Mouse (Mus musculus) cerebellum, adult 9-10 months (tissue): ENCODE measurements around the gene Usp32.
A peak's percentile ranks its signal among the peaks of the same experiment; 100 is the strongest.
"Not testable (repeated sequence)": the region's sequence is repeated elsewhere in the genome, so short reads cannot be mapped to it uniquely, and the experiment has no call there.

Experiments
- DNase-seq: peaks from one replicate; pipeline ENCODE4 v3.0.0; 2022

The Usp32 gene

GRCm38 (mm10) chr11:85139581-85140540 lies at the start of gene Usp32:
Gene Usp32, minus strand, starts transcription at chr11:85140161.
- peak; percentile 97 for DNase-seq

GRCm38 (mm10) chr11:85189110-85189509 lies 49.1 kb upstream of the Usp32 start:
- no peak for DNase-seq

GRCm38 (mm10) chr11:85184839-85185238 lies 44.9 kb upstream of the Usp32 start:
- no peak for DNase-seq

- peak; percentile 65 for DNase-seq
These were observed 44.1 kb upstream of the Usp32 start for GRCm38 (mm10) chr11:85184082-85184481.

GRCm38 (mm10) chr11:85183284-85183779 lies 43.4 kb upstream of the Usp32 start:
- DNase-seq = peak; percentile 31

- DNase-seq = peak; percentile 70
These were observed 42.8 kb upstream of the Usp32 start for GRCm38 (mm10) chr11:85182617-85183283.

GRCm38 (mm10) chr11:85178413-85178812 lies 38.5 kb upstream of the Usp32 start:
- no peak for DNase-seq

GRCm38 (mm10) chr11:85177761-85178160 lies 37.8 kb upstream of the Usp32 start:
- DNase-seq = no peak

GRCm38 (mm10) chr11:85175941-85176340 lies 36.0 kb upstream of the Usp32 start:
- no peak for DNase-seq

GRCm38 (mm10) chr11:85170833-85171232 lies 30.9 kb upstream of the Usp32 start:
- DNase-seq = no peak

- DNase-seq = peak; percentile 89
These were observed 30.2 kb upstream of the Usp32 start, which contains the start of gene 1700125H20Rik for GRCm38 (mm10) chr11:85170058-85170740. Gene 1700125H20Rik, plus strand, starts transcription at chr11:85170404.

GRCm38 (mm10) chr11:85167503-85167902 lies 27.5 kb upstream of the Usp32 start:
- no peak for DNase-seq

- no peak for DNase-seq
These were observed 24.4 kb upstream of the Usp32 start for GRCm38 (mm10) chr11:85164371-85164770.

- not testable (repeated sequence) for DNase-seq
These were observed 23.1 kb upstream of the Usp32 start for GRCm38 (mm10) chr11:85163014-85163413.

- no peak for DNase-seq
These were observed 17.3 kb upstream of the Usp32 start for GRCm38 (mm10) chr11:85157301-85157700.

- DNase-seq = no peak
These were observed 12.4 kb upstream of the Usp32 start for GRCm38 (mm10) chr11:85152256-85152930.

- DNase-seq = peak; percentile 58
These were observed 1.0 kb downstream of the Usp32 start for GRCm38 (mm10) chr11:85138776-85139474.

- DNase-seq = no peak
These were observed 8.4 kb downstream of the Usp32 start for GRCm38 (mm10) chr11:85131542-85131941.

GRCm38 (mm10) chr11:85128883-85129282 lies 11.1 kb downstream of the Usp32 start:
- DNase-seq = no peak

GRCm38 (mm10) chr11:85126257-85127102 lies 13.5 kb downstream of the Usp32 start:
- no peak for DNase-seq
